Mouse (Mus musculus) frontal cortex, postnatal 25 days (tissue): Measurements from ENCODE around the gene Cfap52.

Experiments used
- DNase-seq, 2 experiments: peaks; one replicate each; pipeline ENCODE4 v3.0.0; 2022; ENCODE audit warnings: low spot score in 2 of 2

Gene Cfap52

GRCm38 (mm10) chr11:67965242-67965883 lies at the start of gene Cfap52:
Gene Cfap52 (minus strand): TSS chr11:67965651.
- peak; percentile 76 to 78 for DNase-seq

- no peak for DNase-seq
These were observed 46.8 kb upstream of the Cfap52 start for GRCm38 (mm10) chr11:68012207-68012606.

DNA sequence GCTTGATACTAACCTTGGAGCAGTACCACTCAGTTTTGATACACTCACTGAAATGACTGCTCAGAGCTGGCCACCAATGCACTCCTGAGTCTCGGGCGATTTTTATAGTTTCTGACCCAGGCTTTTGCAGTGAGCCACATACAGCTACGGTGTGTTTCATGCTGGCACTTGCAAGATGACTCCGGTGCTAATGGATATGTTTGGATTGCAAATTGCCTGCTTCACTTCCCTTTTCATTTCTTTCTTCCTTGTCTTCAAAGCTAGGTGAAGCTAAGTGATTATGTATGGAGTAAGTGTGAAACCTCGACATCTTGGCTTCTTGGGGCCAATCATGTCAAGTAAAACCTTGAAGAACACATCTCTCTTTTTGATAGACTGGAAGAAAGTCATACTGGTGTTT lies 43.9 kb upstream of the Cfap52 start:
- DNase-seq, result no peak

- DNase-seq, result no peak
These were observed 42.2 kb upstream of the Cfap52 start for GRCm38 (mm10) chr11:68007645-68008044.

GRCm38 (mm10) chr11:68006216-68006789 lies 40.9 kb upstream of the Cfap52 start:
- no peak for DNase-seq

DNA sequence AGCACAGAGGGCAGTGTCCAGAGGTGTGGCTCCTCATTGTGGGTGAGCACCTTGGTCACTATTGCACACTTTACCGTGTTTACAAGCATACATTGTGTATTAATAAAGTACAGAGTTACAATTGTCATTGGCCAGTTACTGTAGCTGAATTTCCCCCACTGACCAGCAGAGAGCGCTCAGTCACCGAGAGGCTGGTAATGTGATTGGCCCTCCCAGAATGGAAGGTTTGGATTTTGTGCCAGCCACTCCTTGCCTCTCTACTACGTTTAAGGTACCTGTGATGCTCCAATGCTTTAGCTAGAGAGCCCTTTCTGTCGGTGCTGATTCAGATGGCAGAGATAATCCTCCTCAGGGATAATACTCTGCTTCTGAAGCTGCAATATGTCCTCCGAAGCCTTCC lies 38.7 kb upstream of the Cfap52 start:
- DNase-seq, result peak; percentile 55 to 69

GRCm38 (mm10) chr11:67999629-68000028 lies 34.2 kb upstream of the Cfap52 start:
- DNase-seq, result no peak

- DNase-seq, result no peak
These were observed 33.5 kb upstream of the Cfap52 start for GRCm38 (mm10) chr11:67998905-67999304.

DNA sequence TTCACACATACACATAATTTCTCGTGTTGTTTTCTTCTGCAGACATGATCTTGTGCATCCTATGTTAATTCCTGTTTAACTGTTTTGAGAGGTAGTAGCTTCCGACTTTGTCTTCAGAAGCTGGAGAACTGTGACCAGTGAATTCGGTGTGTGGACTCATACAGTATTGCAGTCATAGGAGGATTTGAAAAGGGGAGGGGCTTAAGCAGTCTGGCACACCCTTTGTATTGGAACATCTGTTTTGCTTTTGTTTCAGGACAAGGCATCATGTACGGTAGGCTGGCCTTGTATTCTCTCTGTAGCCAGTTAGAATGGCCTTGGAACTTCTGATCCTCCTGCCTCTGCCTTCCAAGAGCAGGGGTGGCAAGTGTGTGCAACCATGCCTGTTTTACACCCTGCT lies 30.5 kb upstream of the Cfap52 start:
- no peak for DNase-seq

DNA sequence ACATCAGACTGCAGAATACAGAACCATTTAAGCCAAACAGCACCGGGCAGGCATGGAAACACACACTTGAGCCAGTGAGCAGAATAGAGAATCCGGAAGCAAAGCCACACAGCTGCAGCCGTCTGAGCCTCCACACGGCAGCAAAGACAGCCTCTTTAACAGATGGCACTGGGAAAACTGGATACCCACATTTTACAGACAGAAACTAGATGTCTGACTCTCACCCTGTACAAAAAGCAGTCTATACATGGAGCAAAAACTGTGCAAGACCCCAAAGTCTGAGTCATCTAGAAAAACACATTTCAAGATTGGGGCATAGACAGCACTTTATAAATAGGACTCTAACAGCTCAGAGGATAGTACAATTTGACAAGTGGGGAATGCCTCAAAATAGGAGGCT lies 25.8 kb upstream of the Cfap52 start:
- no peak for DNase-seq

- DNase-seq, result no peak
These were observed 18.1 kb upstream of the Cfap52 start for GRCm38 (mm10) chr11:67983564-67983963.

DNA sequence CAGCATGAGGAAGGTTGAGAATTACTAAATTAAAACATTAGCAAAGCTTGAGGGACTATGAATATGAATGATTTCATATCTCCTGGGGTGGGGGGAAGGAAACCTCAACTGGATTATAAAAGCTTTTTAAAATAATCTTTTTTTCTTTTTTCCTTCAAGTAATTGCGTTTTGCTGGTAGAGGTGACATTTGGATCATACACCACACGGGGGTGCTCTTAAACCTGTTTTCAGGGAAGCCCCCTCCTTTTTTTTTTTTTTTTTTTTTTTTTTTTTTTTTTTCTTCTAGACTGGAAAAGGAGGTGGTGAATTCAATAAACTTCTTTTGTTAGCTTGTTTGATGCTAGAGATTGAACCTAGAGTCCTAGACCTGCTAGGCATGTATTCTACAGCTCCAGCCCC lies 9.8 kb upstream of the Cfap52 start:
- DNase-seq, result no peak

DNA sequence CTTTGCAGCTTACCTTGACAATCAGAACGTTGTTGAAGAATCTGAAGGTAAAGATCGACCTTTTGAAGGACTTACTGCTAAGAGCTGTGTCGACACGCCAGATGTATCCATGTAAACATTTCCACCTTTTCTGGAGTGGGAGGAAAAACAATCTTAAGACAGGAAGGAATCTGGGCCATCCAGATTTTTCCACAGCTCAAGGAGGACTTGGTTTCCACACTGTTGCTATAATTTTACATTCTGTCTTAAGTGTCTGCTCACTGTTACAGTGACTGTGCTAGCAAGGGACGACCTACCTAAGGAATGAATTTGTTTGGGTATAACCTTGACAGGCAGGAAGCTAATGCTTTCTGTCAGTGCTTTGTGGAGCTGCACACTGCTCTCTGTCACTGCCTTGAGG lies 7.8 kb upstream of the Cfap52 start:
- no peak for DNase-seq

DNA sequence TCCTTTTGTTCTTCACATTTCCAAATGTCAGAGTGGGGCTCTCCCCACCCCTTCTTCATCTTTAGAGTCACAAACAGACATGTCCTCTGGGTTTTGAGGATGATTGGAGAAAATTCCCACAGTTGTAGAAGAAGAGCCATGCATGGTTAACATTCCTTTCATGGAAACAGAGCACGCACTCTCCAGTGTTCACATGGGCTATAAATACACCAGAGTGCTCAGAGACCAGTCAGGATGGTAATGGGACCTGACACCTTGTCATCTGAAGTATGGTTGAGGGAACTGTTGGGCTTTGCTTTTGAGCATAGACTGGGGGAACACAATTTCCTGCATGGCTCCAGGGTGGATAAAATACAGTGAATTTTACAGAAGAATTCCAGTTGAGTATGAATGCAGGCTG lies 7.2 kb upstream of the Cfap52 start:
- DNase-seq, result no peak

DNA sequence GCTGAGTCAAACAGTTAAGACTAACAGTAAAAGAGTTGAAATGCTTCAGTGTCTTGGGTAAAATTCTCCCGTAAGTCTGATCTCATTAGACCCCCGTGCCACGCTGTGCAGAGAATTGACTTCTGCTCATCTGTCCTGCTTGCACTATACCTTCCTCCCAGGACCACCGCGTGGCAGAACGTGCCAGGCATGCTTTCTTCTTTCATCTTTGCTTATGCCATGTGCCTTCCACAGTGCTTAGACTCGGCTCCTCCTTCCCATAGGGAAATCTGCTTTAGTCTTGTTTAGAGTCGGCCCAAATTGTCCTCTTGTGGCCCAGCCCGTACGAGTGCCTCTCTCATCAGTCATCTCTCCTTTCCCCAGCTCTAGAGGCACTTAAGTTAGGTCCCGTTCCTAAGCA lies 2.4 kb upstream of the Cfap52 start:
- DNase-seq, result no peak

- DNase-seq, result peak; percentile 90 to 91
These were observed 741 bp upstream of the Cfap52 start, which contains the start of gene Stx8 for GRCm38 (mm10) chr11:67965905-67966878. Gene Stx8 (plus strand): TSS chr11:67966193.

GRCm38 (mm10) chr11:67964110-67964509 lies 1.3 kb downstream of the Cfap52 start:
- DNase-seq, result no peak

DNA sequence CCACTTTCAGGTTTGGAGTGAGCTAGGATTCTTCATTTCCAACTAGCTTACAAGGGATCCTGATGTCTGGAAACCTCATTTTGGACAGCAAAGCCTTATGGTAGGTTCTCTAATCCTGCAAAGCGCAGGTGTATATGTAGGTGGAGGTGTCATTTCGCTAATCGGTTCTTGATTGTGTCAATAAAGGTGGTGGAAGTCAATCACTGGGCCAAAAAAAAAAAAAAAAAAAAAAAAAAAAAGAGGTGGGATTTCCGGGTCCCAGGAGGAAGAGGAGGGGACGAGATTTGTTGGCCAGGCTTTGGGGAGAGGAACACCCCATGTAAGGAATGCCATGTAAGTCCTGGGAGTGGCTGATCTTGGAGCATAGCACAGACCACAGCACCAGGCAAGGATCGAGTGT lies 11.0 kb downstream of the Cfap52 start:
- no peak for DNase-seq

DNA sequence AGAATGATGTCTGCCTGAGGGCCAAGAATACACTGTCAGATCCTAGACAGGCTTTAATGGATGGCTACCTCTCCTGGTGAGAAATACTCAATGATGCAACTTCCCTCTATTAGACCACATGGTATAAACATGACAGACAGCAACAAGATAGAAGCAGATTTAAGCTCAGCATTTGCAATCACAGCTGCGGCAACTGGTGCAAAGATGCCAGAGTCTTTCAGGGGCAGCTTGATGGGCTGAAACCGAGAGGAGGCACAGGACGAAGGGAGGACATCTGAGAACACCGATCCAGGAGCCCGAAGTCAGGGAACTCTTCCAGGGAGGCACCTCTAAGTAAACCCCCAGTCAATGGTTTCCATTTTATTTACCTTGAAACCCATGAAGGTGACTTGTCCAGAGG lies 11.8 kb downstream of the Cfap52 start:
- DNase-seq, result no peak

GRCm38 (mm10) chr11:67949475-67949874 lies 16.0 kb downstream of the Cfap52 start:
- no peak for DNase-seq

- no peak for DNase-seq
These were observed 17.2 kb downstream of the Cfap52 start for GRCm38 (mm10) chr11:67948229-67948628.

GRCm38 (mm10) chr11:67932156-67932555 lies 33.3 kb downstream of the Cfap52 start:
- DNase-seq, result no peak
